Mouse (Mus musculus): ENCODE measurements at regions not wholly inside any gene's neighbourhood (a gene's known extent, or its start where the extent isn't known, plus 50 kb on each side); places are given as distances from the start of the nearest gene placed in this dataset.

- no peak for DNase-seq
Observed at GRCm38 (mm10) chr13:10527251-10527650, 166.6 kb upstream of the Chrm3 start.

DNA sequence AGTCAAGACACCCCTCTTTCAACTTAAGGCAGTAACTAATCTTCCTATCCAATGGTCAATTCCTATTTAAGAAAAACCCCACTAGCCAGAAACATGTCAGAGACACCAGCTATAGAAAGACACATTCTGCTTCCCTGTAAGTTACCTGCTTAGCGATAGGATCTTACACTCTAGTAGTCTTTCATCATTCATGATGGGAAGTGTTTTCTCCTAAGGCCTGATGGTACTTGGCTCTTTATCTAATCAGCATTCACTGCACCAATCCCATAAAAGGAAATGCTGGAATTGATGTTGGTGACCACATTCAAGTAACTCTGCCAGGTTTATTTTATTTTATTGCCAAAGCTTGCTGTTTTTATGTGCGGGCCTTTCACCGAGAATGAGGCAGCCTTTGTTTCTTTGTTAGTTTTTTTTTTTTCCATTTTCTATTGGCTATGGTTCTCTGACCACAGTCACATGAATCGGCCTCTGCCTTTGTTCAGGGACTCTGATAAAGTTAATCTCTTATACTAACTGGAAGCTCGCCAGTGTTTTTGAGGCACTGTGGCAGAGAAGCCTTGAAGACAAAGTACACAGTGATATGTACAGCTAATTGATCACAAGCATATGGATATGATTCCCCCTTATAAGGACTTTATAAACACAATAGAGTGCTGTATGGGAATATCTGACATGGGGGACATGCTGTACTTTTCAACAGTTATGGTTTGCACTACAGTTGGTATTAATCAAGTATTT, 166.0 kb upstream of the Chrm3 start:
- no peak for DNase-seq

DNA sequence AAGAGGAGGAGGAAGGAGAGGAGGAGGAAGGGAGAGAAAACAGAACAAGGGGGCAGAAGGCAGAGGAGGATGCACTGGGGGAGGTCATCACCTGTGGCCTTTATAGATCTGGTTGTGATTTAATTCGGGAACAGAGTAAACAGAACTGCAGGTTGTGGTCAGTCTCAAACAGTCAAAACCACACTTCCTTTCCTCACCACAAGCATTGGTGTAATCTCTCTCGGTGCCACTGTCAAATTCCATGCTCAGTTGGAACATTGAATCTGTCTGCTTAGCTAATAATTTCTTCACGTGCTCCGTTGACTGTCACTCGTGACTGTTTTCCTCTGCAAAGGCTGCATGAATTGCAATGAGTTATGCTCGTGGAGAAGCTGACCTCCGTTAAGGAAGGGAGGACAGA, 143.6 kb upstream of the Chrm3 start:
- no peak for DNase-seq

GRCm38 (mm10) chr13:10455323-10455722, 94.7 kb upstream of the Chrm3 start:
- no peak for DNase-seq

- DNase-seq = no peak
Observed at GRCm38 (mm10) chr13:10454667-10455066, 94.0 kb upstream of the Chrm3 start.

GRCm38 (mm10) chr13:10451057-10451456, 90.4 kb upstream of the Chrm3 start:
- no peak for DNase-seq

GRCm38 (mm10) chr13:10449502-10449901, 88.9 kb upstream of the Chrm3 start:
- DNase-seq = no peak

DNA sequence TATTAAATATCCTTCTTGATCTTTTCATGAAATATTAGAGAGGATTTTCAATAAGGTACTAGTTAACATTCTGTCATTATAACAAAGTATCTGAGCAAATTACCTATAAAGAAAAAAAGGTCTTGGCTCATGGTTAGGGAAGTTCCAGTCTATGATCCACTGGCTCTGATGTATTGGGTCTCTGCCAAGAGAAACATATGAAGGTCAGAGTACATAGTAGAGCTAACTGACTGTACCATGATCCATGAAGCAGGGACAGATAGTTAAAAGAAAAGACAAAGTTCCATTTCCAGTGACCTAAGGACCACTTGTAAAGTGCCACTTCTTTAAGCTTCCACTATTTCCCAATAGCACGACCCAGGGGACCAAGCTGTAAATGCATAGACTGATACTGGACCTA, 87.2 kb upstream of the Chrm3 start:
- DNase-seq = no peak

GRCm38 (mm10) chr13:10445679-10446078, 85.0 kb upstream of the Chrm3 start:
- DNase-seq = no peak

Small RNA genes lying in the stretch of these regions (microRNA-seq; reads per million reads assigned to microRNA genes)
- 0 reads per million in 2 experiments for gene Gm23415

All from adrenal gland, postnatal 14 days (tissue).